Mouse (Mus musculus): ENCODE measurements around the gene Rhbdd3.

GRCm38 (mm10) chr11:5145600-5145999 is 46.9 kb downstream of the Rhbdd3 start:
- no peak for TF ChIP-seq CTCF (IDR thresholded peaks at IDR 0.05; ENCODE audit: low read depth)
- no peak for TF ChIP-seq EP300 (optimal IDR thresholded peaks at IDR 0.05)
